Mouse (Mus musculus) cortical plate, adult 2 months (tissue): Measurements from ENCODE around the gene Nwd1. TPM values are rescaled to one million over a fixed set of nuclear protein-coding genes. Genes with fewer than 3 reads are reported as not detected.

Source experiments
- H3K27ac ChIP-seq: fragments of 200-500 bp; 2 replicates; pipeline ENCODE4 v1.5.1; 2012; ENCODE audit warnings: low read length, control low read depth, inconsistent platforms; ENCODE audit not compliant: insufficient read depth
- H3K4me1 ChIP-seq: fragments of 200-500 bp; 2 replicates; pipeline ENCODE4 v1.6.1; 2011; ENCODE audit warnings: low read length; ENCODE audit not compliant: control insufficient read depth, insufficient read depth
- H3K4me3 ChIP-seq: fragments of 200-500 bp; 2 replicates; pipeline ENCODE4 v1.5.1; 2011; ENCODE audit warnings: mild to moderate bottlenecking, low read length, control low read depth; ENCODE audit not compliant: insufficient read depth
- CTCF ChIP-seq: fragments of 200-500 bp; IDR thresholded peaks from 2 replicates; pipeline ENCODE4 v1.5.1; 2011; ENCODE audit warnings: mild to moderate bottlenecking, control low read depth, low read length; ENCODE audit not compliant: insufficient read depth; ENCODE audit errors: extremely low read depth
- POLR2A ChIP-seq: fragments of 200-500 bp; IDR thresholded peaks from 2 replicates; pipeline ENCODE4 v1.6.1; 2011; ENCODE audit warnings: mild to moderate bottlenecking, low read length, control low read depth; ENCODE audit not compliant: insufficient read depth; ENCODE audit errors: extremely low read depth
- polyA plus RNA-seq: library from polyadenylated mRNA; depleted of rRNA; stranded (reverse); fragments of >200 nt; gene quantifications from 2 replicates; pipeline ENCODE4 v1.2.3, GENCODE M21; 2012; rRNA removed

Nwd1 gene
- 17.7 and 19.2 TPM in 2 replicates for polyA plus RNA-seq

- peak within 1 kb of the TSS; percentile 57 for H3K27ac ChIP-seq
- H3K4me1 ChIP-seq, result peaks cover 2% of the 10 kb centered on the region
- TF ChIP-seq CTCF (no peak), POLR2A (0 out of 2 replicates have a peak, but pooled peaks have one; percentile 36)
- H3K4me3 ChIP-seq, result peak within 1 kb of the TSS; percentile 17
Measured at GRCm38 (mm10) chr8:72646060-72646767, at the start of gene Nwd1. Gene Nwd1, plus strand, starts transcription at chr8:72646711.

GRCm38 (mm10) chr8:72642885-72643284 is 3.6 kb upstream of the Nwd1 start:
- Histone ChIP-seq H3K4me3 (no peak overlapping the region), H3K4me1 (peaks cover 2% of the 10 kb centered on the region), H3K27ac (no peak overlapping the region)
- TF ChIP-seq CTCF, result no peak

GRCm38 (mm10) chr8:72644601-72645000 is 1.9 kb upstream of the Nwd1 start:
- peak; percentile 79 for TF ChIP-seq CTCF
- no peak for TF ChIP-seq POLR2A
- H3K4me3 ChIP-seq, result no peak overlapping the region
- no peak overlapping the region for H3K27ac ChIP-seq
- peaks cover 2% of the 10 kb centered on the region for H3K4me1 ChIP-seq

- peak overlapping the region; percentile 17 for H3K4me3 ChIP-seq
- TF ChIP-seq POLR2A (no peak), CTCF (no peak)
- peak overlapping the region; percentile 57 for H3K27ac ChIP-seq
- H3K4me1 ChIP-seq, result peaks cover 2% of the 10 kb centered on the region
Measured at GRCm38 (mm10) chr8:72646768-72647143, 245 bp downstream of the Nwd1 start.

- no peak for TF ChIP-seq POLR2A
- no peak for TF ChIP-seq CTCF
- Histone ChIP-seq H3K4me1 (peaks cover 4% of the 10 kb centered on the region), H3K27ac (no peak overlapping the region), H3K4me3 (no peak overlapping the region)
Measured at GRCm38 (mm10) chr8:72650697-72651096, 4.2 kb downstream of the Nwd1 start.

- H3K4me3 ChIP-seq, result no peak overlapping the region
- no peak for TF ChIP-seq CTCF
- TF ChIP-seq POLR2A, result no peak
- H3K27ac ChIP-seq, result peak overlapping the region; percentile 77; the same call in 1 of the 2 replicates
- peaks cover 3% of the 10 kb centered on the region; the same call in 1 of the 2 replicates for H3K4me1 ChIP-seq
Measured at GRCm38 (mm10) chr8:72654565-72655521, 8.3 kb downstream of the Nwd1 start.

GRCm38 (mm10) chr8:72655522-72655912 is 9.0 kb downstream of the Nwd1 start:
- H3K27ac ChIP-seq, result peak overlapping the region; percentile 14; the same call in 1 of the 2 replicates
- TF ChIP-seq CTCF (no peak), POLR2A (no peak)
- peaks cover 3% of the 10 kb centered on the region; the same call in 1 of the 2 replicates for H3K4me1 ChIP-seq
- H3K4me3 ChIP-seq, result no peak overlapping the region

- H3K4me1 ChIP-seq, result peaks cover 3% of the 10 kb centered on the region; the same call in 1 of the 2 replicates
- no peak overlapping the region for H3K27ac ChIP-seq
- no peak for TF ChIP-seq POLR2A
- TF ChIP-seq CTCF, result 0 out of 2 replicates have a peak, but pooled peaks have one; percentile 3
Measured at GRCm38 (mm10) chr8:72659967-72660366, 13.5 kb downstream of the Nwd1 start.

GRCm38 (mm10) chr8:72664107-72664652 is 17.7 kb downstream of the Nwd1 start:
- Histone ChIP-seq H3K4me3 (no peak overlapping the region), H3K27ac (no peak overlapping the region), H3K4me1 (no peaks in the 10 kb centered on the region)
- TF ChIP-seq CTCF, result no peak
- no peak for TF ChIP-seq POLR2A

More at GRCm38 (mm10) chr8:72659967-72660366, 13.5 kb downstream of the Nwd1 start:
- no peak overlapping the region for H3K4me3 ChIP-seq

- Histone ChIP-seq H3K4me1 (no peaks in the 10 kb centered on the region), H3K4me3 (no peak overlapping the region), H3K27ac (no peak overlapping the region)
- no peak for TF ChIP-seq CTCF
- TF ChIP-seq POLR2A, result no peak
Measured at GRCm38 (mm10) chr8:72664757-72665156, 18.2 kb downstream of the Nwd1 start.
